Mouse (Mus musculus): ENCODE data around the gene Eif4h. TPM values are rescaled to one million over a fixed set of nuclear protein-coding genes. Genes with fewer than 3 reads are reported as not detected.

Gene Eif4h
- 506 and 532 TPM in 2 replicates for polyA plus RNA-seq (2015; fragmentation: Nextera tagmentation; extraction: Ambion mirVana)

GRCm38 (mm10) chr5:134639269-134639682 lies at the start of gene Eif4h:
Gene Eif4h (minus strand): TSS chr5:134639490.
- WGBS: under 1% methylated on average over 52 of the region's 52 CpGs
- H3K27ac ChIP-seq: peak within 1 kb of the TSS; percentile 95
- H3K4me2 ChIP-seq: peak within 1 kb of the TSS; percentile 59
- H3K4me3 ChIP-seq: peak within 1 kb of the TSS; percentile 99
- no peaks in the 10 kb centered on the region for H3K9me3 ChIP-seq
- peaks cover 28% of the 10 kb centered on the region for H3K4me1 ChIP-seq
- ATAC-seq (ENCODE audit: borderline replicate concordance, extremely low read depth, low FRiP score, low TSS enrichment): peak; percentile 92
- H3K27me3 ChIP-seq: no peaks in the 10 kb centered on the region
- H3K9ac ChIP-seq: peak within 1 kb of the TSS; percentile 100
- peaks cover 24% of the 10 kb centered on the region for H3K36me3 ChIP-seq

- peak overlapping the region; percentile 73 for H3K27ac ChIP-seq
- peak overlapping the region; percentile 89 for H3K4me3 ChIP-seq
- H3K36me3 ChIP-seq: peaks cover 10% of the 10 kb centered on the region; the same call in 1 of the 2 replicates
- H3K9ac ChIP-seq: peak overlapping the region; percentile 46
- peak; percentile 96 for ATAC-seq (ENCODE audit: borderline replicate concordance, extremely low read depth, low FRiP score, low TSS enrichment)
- WGBS: under 1% methylated on average over 38 of the region's 38 CpGs
- no peaks in the 10 kb centered on the region for H3K27me3 ChIP-seq
- peaks cover 21% of the 10 kb centered on the region for H3K4me1 ChIP-seq
- H3K4me2 ChIP-seq: peak overlapping the region; percentile 97
- no peaks in the 10 kb centered on the region for H3K9me3 ChIP-seq
These were observed 49.5 kb upstream of the Eif4h start for GRCm38 (mm10) chr5:134688718-134689284.

DNA sequence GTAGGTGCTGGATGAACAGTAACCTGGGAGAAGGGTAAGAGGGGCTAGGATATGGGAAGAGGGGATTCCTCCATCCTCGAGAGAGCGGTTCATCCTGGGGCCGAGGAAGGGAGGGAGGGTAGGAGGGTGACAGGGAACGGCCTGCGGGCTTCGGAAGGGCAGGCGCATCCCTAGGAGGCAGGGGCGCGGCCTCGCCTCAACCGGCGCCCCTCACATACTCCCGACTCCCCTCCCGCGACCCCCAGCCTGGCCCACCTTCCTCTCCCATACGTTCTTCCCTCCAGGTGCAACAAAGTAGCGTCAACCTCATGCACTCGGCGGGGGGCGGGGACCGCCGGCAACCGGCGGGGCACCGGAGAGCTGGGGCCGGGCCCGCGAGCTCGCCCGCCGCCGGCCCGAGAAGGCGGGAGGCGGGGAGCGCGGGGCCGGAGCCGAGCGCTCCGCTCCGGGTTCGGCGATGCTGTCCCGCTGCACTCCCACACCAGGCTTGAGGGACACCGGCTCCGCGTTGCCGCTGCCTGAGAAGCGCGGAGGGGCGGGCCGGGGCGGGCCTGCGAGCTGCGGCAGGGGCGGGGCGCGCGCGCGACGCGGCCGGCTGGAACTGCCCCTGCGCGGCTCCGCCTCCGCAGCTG lies 48.9 kb upstream of the Eif4h start, which contains the start of gene Limk1:
Gene Limk1 (minus strand): TSS at position 513 of the 632 bp plus-strand sequence.
- Histone ChIP-seq H3K27me3 (no peaks in the 10 kb centered on the region), H3K9me3 (no peaks in the 10 kb centered on the region), H3K4me2 (peak within 1 kb of the TSS; percentile 97), H3K36me3 (peaks cover 10% of the 10 kb centered on the region; the same call in 1 of the 2 replicates), H3K4me3 (peak within 1 kb of the TSS; percentile 89), H3K9ac (peak within 1 kb of the TSS; percentile 79), H3K4me1 (peaks cover 21% of the 10 kb centered on the region), H3K27ac (peak within 1 kb of the TSS; percentile 73)
- ATAC-seq (ENCODE audit: borderline replicate concordance, extremely low read depth, low FRiP score, low TSS enrichment): no peak; the same call in 1 of the 2 replicates
- under 1% methylated on average over 51 of the region's 69 CpGs for WGBS

- Histone ChIP-seq H3K4me3 (peak overlapping the region; percentile 89), H3K4me2 (peak overlapping the region; percentile 97), H3K27me3 (no peaks in the 10 kb centered on the region), H3K27ac (no peak overlapping the region), H3K9ac (no peak overlapping the region), H3K4me1 (peaks cover 21% of the 10 kb centered on the region), H3K9me3 (no peaks in the 10 kb centered on the region), H3K36me3 (peaks cover 10% of the 10 kb centered on the region; the same call in 1 of the 2 replicates)
- WGBS: 76% methylated on average over 1 of the region's 1 CpGs
- ATAC-seq (ENCODE audit: borderline replicate concordance, extremely low read depth, low FRiP score, low TSS enrichment): no peak
These were observed 47.9 kb upstream of the Eif4h start for GRCm38 (mm10) chr5:134687187-134687586.

GRCm38 (mm10) chr5:134686541-134686940 lies 47.3 kb upstream of the Eif4h start:
- no peaks in the 10 kb centered on the region for H3K9me3 ChIP-seq
- no peak overlapping the region for H3K4me2 ChIP-seq
- H3K27me3 ChIP-seq: no peaks in the 10 kb centered on the region
- no peak for ATAC-seq (ENCODE audit: borderline replicate concordance, extremely low read depth, low FRiP score, low TSS enrichment)
- H3K4me1 ChIP-seq: peaks cover 21% of the 10 kb centered on the region
- no peak overlapping the region for H3K9ac ChIP-seq
- 87% methylated on average over 6 of the region's 6 CpGs for WGBS
- H3K27ac ChIP-seq: no peak overlapping the region
- no peak overlapping the region for H3K4me3 ChIP-seq
- peaks cover 10% of the 10 kb centered on the region; the same call in 1 of the 2 replicates for H3K36me3 ChIP-seq

DNA sequence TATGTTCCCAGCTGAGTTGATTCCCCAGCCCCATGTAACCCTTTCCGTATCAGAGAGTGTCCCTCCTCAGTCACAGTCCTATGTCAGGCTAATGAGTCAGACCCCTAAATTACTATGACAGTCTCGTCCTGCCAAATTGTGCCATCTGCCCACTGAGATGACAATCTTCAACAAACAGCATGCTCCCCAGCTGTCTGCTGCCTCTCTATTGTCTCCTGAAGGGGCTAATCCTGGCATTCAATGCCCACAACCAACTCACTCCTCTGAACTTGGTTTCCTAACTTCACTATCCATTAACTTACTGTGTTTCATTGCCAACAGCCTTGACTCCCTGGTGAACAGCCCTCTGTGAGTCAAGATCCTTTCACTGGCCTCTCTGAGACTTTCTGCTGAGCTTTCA lies 45.1 kb upstream of the Eif4h start:
- Histone ChIP-seq H3K36me3 (peaks cover 10% of the 10 kb centered on the region; the same call in 1 of the 2 replicates), H3K4me2 (no peak overlapping the region), H3K9ac (no peak overlapping the region), H3K27ac (no peak overlapping the region), H3K9me3 (no peaks in the 10 kb centered on the region), H3K4me1 (peaks cover 33% of the 10 kb centered on the region), H3K4me3 (no peak overlapping the region), H3K27me3 (no peaks in the 10 kb centered on the region)
- no peak for ATAC-seq (ENCODE audit: borderline replicate concordance, extremely low read depth, low FRiP score, low TSS enrichment)
- 77% methylated on average over 2 of the region's 2 CpGs for WGBS

- Histone ChIP-seq H3K36me3 (peaks cover 10% of the 10 kb centered on the region; the same call in 1 of the 2 replicates), H3K4me2 (no peak overlapping the region), H3K4me3 (no peak overlapping the region), H3K4me1 (peaks cover 33% of the 10 kb centered on the region), H3K27ac (no peak overlapping the region), H3K9ac (no peak overlapping the region), H3K9me3 (no peaks in the 10 kb centered on the region), H3K27me3 (no peaks in the 10 kb centered on the region)
- WGBS: 69% methylated on average over 2 of the region's 2 CpGs
- no peak for ATAC-seq (ENCODE audit: borderline replicate concordance, extremely low read depth, low FRiP score, low TSS enrichment)
These were observed 44.5 kb upstream of the Eif4h start for GRCm38 (mm10) chr5:134683813-134684212.

DNA sequence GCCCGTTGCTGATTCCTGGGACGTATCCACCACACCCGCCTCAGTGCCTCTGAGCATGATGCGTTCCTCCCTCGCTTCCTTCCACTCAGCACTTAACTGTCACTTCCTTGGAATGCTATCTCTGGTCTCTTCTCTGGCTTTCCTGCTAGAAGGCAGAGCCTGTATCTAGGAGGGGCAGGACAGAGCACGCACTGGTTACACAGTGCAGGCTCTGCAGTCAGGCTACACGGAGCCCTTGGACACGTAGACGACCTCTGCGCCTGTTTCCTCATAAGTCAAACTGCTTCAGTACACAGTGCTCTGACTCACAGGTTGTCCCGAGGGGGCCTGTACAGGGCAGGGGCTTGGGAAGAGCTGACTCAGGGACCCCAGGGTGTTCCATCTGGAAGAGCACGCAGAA lies 40.9 kb upstream of the Eif4h start:
- no peak for ATAC-seq (ENCODE audit: borderline replicate concordance, extremely low read depth, low FRiP score, low TSS enrichment)
- H3K4me1 ChIP-seq: peaks cover 43% of the 10 kb centered on the region
- peaks cover 2% of the 10 kb centered on the region; the same call in 1 of the 2 replicates for H3K36me3 ChIP-seq
- H3K9ac ChIP-seq: no peak overlapping the region
- H3K9me3 ChIP-seq: no peaks in the 10 kb centered on the region
- peak overlapping the region; percentile 25 for H3K27ac ChIP-seq
- no peak overlapping the region; the same call in 1 of the 2 replicates for H3K4me2 ChIP-seq
- WGBS: 42% methylated on average over 12 of the region's 12 CpGs
- no peaks in the 10 kb centered on the region for H3K27me3 ChIP-seq
- no peak overlapping the region for H3K4me3 ChIP-seq

DNA sequence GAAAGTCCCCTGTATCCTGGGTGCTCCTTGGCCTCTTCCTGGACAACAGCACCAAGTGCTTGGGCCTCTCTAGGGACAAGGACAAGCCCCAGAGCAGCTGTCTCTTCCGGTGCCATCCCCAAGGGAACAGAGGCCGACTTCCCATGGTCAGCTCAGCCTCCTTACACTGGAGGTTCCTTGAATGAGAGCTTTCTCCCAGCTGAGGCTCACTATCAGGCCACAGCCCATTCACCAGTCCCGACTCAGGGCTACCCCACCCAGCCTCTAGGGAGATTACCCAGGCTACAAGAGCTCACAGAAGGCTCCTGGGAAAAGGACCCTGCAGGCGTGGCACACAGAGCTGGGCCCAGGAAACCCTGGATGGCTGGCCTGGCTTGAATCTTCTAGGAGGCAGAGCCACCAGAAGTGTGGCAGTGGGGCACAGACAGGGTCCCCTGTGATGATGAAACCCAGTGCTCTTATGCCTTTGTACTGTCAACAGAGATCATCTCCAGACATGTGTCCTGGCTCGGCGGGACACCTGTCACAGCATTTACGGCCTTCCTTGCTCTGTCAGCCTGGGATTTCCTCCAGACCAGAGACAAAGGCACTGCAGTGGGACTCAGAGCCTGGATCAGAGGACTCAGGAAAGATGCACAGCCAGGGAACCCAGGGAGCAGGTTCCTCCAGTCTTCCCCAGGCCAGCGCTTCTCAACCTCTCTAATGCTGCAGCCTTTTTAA lies 39.7 kb upstream of the Eif4h start:
- H3K4me1 ChIP-seq: peaks cover 43% of the 10 kb centered on the region

DNA sequence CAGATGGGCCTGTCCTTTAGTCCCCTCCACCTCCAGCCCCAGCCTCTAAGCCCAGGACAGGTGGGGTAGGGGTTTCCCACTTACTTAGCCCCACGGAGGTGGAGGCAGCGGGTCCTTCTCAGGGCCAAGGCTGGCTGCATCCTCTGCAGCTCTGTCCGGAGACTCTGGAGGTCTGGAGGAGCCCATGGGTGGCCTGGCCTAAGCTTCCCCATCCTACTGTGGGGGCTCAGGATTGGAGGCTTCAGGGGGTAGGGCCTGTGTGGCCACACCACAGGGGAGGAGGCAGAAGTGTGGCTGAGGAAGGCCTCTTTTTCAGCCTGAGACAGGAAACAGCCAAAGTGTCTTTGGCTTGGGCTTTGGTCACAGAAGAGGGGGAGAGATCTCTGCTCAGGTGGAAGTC lies 38.7 kb upstream of the Eif4h start:
- Histone ChIP-seq H3K4me3 (no peak overlapping the region), H3K27me3 (no peaks in the 10 kb centered on the region), H3K4me1 (peaks cover 43% of the 10 kb centered on the region), H3K9me3 (no peaks in the 10 kb centered on the region), H3K27ac (0 out of 2 replicates have a peak overlapping the region, but pooled peaks have one; percentile 30), H3K36me3 (no peaks in the 10 kb centered on the region), H3K9ac (no peak overlapping the region), H3K4me2 (no peak overlapping the region)
- no peak for ATAC-seq (ENCODE audit: borderline replicate concordance, extremely low read depth, low FRiP score, low TSS enrichment)
- WGBS: 79% methylated on average over 3 of the region's 3 CpGs

More for the DNA sequence above, 39.7 kb upstream of the Eif4h start:
- peak overlapping the region; percentile 30; the same call in 1 of the 2 replicates for H3K27ac ChIP-seq
- H3K4me2 ChIP-seq: no peak overlapping the region
- WGBS: 75% methylated on average over 8 of the region's 8 CpGs
- no peak for ATAC-seq (ENCODE audit: borderline replicate concordance, extremely low read depth, low FRiP score, low TSS enrichment)
- no peaks in the 10 kb centered on the region for H3K27me3 ChIP-seq
- no peak overlapping the region for H3K4me3 ChIP-seq
- no peaks in the 10 kb centered on the region for H3K36me3 ChIP-seq
- H3K9ac ChIP-seq: no peak overlapping the region
- no peaks in the 10 kb centered on the region for H3K9me3 ChIP-seq

GRCm38 (mm10) chr5:134677491-134677890 lies 38.2 kb upstream of the Eif4h start:
- ATAC-seq (ENCODE audit: borderline replicate concordance, extremely low read depth, low FRiP score, low TSS enrichment): no peak
- Histone ChIP-seq H3K36me3 (peaks cover 3% of the 10 kb centered on the region; the same call in 1 of the 2 replicates), H3K27ac (no peak overlapping the region), H3K4me3 (no peak overlapping the region), H3K4me1 (peaks cover 43% of the 10 kb centered on the region), H3K9me3 (no peaks in the 10 kb centered on the region), H3K27me3 (no peaks in the 10 kb centered on the region), H3K9ac (no peak overlapping the region), H3K4me2 (no peak overlapping the region; the same call in 1 of the 2 replicates)
- WGBS: 85% methylated on average over 5 of the region's 5 CpGs

Measured in lung, embryonic 15.5 days (tissue).